Mouse (Mus musculus) layer of hippocampus, adult 9-10 months (tissue): ENCODE results near the gene Gm9972.

Source experiments
- DNase-seq: peaks from one replicate; pipeline ENCODE4 v3.0.0; 2022; ENCODE audit warnings: low spot score

Gm9972 gene

GRCm38 (mm10) chr11:43035446-43035845, at the start of gene Gm9972:
Gm9972 (plus strand) TSS chr11:43035746.
- DNase-seq = no peak

DNA sequence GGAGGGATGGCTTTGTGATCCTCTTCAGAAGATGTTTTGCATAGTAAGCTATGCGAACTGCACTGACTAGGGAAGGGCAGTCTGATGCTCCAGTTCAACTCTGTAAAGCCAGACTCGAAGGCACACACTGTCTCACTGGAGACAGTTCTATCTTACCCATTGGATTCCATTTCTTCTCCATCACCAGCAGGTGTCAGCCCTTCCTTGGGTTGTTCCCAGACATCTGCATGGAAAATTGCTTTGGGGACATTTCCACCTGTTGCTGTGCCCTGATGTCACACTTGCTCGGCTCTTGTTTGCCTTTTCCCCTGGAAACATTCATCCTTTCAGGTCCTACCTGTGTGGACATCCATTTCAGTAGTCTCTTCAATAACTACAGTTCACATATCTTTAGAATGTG, 36.4 kb upstream of the Gm9972 start:
- no peak for DNase-seq

DNA sequence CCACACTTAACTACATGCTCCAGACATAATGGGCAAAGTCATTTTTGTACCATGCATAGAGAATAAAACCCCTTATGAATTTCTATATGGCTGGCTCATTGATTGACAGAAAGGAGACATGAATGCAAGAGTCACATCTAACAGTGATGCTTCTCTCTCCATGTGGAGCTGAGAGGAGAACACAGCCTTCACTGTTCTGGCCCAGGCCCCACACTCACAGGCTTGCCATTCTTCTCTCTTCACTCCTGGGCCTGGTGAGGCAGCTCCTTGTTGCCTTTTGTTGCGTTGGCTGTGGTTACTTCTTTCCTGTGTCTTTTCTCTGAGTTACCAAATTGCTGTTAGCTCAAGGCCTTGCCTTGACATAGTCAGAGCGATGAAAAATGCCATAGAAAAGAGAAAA, 23.6 kb upstream of the Gm9972 start:
- DNase-seq = no peak

DNA sequence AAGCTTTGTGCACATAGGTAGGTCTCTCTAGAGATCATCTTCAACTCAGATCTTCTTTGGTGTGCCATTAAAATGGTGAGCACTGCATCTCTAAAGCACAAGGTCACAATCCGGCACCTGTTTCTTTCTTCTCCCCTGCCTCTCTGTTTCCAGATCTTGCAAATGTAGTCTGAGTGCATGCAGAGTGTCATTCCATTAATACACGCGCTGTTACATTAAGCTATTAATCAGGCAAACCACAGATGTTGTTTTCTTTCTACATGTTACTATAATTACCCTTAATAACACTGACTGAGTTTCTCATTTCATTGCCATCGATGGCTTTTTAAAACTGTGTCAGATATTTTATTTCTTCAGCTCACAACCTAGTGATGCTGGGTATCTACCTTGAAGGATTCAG, 22.6 kb upstream of the Gm9972 start:
- no peak for DNase-seq

DNA sequence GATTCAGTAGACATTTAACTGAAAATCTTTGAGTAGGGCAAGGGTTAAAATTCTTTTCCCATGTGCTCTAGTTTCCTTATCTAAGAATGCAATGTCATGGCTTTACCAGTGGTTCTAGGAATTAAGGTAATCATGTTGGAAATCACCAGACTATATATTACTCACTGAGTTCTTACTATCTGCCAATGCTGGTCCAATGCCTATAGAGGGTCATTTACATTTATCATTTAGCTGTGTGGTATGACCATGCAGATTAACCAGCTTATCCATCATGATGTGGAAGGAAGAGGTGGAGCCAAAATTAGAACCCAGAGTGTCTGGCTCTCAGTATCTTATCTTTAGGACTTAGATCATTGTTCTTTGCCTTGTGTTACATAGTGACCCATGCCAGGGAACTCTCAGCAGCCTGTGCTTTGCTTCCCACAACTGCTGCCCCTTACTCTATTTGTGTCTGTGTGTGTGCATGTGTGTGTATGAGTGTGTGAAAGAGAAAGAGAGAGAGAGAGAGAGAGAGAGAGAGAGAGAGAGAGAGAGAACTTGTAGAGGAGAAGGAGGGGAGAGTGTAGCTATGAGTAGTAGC, 12.3 kb upstream of the Gm9972 start:
- no peak for DNase-seq

DNA sequence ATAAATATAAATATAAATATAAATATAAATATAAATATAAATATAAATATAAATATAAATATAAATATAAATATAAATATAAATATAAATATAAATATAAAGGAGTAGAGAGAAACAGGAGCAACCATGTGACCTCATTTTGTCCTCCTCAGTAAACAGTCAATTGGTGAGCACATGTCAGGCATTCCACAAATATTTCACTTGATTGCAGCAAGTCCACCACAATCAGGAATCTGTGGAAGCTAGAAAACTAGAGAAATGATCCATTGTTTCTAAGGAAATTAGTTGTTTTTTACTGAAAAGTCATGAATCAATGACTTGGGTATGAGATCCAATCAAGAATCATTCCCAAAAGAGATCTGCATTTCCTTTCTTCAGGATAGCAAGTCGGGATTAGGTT, 5.7 kb upstream of the Gm9972 start:
- no peak for DNase-seq

DNA sequence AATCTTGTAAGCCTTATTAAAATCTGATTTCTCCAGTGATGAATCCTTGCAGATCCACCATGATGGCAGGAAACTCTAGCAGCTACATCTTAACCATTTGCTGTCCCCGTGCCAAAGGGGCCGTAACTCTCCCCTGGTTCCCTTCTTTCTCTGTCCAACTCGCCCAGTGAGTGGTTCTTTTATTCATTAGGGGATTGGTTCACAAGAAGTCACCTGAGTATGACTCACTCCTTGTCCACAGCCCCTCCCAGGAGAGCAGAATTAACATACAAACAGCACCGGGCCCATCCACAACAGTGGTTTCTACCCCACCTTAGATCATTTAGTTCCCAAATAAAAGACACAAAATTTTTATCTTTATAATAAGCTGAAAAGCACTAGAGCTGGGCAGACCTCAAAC, 3.4 kb upstream of the Gm9972 start:
- no peak for DNase-seq

DNA sequence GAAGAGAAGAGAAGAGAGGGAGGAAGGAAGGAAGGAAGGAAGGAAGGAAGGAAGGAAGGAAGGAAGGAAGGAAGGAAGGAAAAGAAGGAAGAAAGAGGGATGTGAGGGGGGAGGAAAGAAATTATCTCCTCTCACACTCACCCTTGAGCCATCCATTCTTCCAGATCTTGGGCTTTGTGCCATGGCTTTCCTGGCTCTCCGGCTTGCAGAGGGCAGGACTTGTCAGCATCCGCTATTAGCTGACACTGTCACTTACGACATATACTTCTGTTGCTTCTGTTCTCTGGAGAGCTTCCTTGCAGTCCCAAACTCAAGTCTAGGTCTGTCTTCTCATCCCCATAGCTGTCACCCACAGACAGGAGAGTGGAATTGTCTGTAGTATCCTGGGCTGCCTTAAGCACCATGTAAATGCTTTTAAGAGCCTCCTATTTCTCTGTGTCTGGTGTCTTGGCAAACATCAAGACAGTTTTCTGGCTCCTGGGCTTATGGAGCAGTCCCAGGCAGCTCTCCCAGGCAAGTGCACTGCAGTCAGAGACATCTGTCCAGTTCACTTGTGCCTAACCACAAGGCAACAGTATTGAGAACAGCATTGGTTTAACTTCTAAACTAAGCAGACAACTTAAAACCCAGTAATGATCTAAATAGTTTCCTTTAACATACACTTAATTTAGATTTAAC, 10.5 kb downstream of the Gm9972 start:
- no peak for DNase-seq

- no peak for DNase-seq
Observed at GRCm38 (mm10) chr11:43049363-43049762, 13.8 kb downstream of the Gm9972 start.

- peak; percentile 45 for DNase-seq
Observed at GRCm38 (mm10) chr11:43054972-43055371, 19.4 kb downstream of the Gm9972 start.

DNA sequence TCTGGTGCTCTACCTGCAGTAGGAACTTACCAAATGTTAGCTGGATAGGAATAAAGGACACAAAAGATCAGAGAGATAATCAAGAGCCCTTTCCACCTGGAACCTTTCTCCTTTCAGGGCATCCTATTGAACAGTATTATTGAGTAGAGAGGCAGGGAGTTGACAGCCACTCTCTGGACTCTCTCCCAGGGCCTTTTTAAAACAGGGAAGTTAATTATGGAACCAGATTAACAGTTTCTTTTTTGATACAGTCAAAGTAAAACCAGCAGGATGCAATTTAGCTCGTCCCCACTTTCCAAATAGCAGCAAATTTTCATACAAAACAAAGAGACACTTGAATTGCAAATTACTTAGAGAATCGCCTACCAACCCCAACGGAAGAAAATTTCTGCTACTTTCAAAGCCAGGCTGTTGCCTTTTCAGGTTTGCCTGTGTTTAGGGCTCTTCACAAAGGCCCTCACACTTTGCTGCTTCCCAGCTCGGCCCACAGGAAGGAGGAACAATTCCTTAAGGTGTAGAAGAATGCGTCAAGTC, 24.0 kb downstream of the Gm9972 start:
- DNase-seq = no peak

DNA sequence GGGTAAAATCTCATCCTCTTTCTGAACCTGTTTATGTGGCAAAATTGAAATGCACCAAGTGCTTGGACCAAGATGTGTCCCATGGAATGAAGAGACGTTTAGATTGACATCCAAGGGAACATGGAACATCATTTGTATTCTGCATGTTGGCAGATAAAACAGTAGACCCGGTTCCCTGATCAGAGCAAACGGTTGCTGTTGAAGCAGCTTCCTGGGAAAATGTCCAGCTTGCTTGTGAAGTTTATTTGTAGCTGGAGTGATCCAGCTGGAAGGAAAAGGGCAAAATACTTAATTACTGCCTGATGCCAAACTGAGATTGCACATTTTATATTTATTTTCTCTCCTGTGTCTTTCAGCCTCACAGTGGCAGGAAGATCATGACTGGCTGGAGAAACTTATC, 26.7 kb downstream of the Gm9972 start:
- DNase-seq = peak; percentile 11

- DNase-seq = no peak
Observed at GRCm38 (mm10) chr11:43086309-43087050, 50.9 kb downstream of the Gm9972 start.
